Mouse (Mus musculus): ENCODE results near the gene Pigs.
A peak's percentile ranks its signal among the peaks of the same experiment; 100 is the strongest.

The Pigs gene

GRCm38 (mm10) chr11:78327634-78328511 is at the start of gene Pigs:
TSS of gene Pigs (plus strand) at chr11:78328415.
- Histone ChIP-seq H3K27me3 (ENCODE audit: control insufficient read depth, insufficient read depth, low read length, poor library complexity, severe bottlenecking) (no peaks in the 10 kb centered on the region), H3K36me3 (ENCODE audit: control insufficient read depth, insufficient read depth, low read length, poor library complexity, severe bottlenecking) (0 out of 2 replicates have a peak, but pooled peaks cover 1% of the 10 kb centered on the region)
- peak; percentile 96 for DNase-seq (ENCODE audit: low read depth, low spot score)

- DNase-seq (ENCODE audit: low read depth, low spot score), result no peak
- peaks cover 46% of the 10 kb centered on the region for H3K36me3 ChIP-seq (ENCODE audit: control insufficient read depth, insufficient read depth, low read length, poor library complexity, severe bottlenecking)
- no peaks in the 10 kb centered on the region for H3K27me3 ChIP-seq (ENCODE audit: control insufficient read depth, insufficient read depth, low read length, poor library complexity, severe bottlenecking)
Observed at GRCm38 (mm10) chr11:78278853-78279252, 49.4 kb upstream of the Pigs start.

- Histone ChIP-seq H3K27me3 (ENCODE audit: control insufficient read depth, insufficient read depth, low read length, poor library complexity, severe bottlenecking) (no peaks in the 10 kb centered on the region), H3K36me3 (ENCODE audit: control insufficient read depth, insufficient read depth, low read length, poor library complexity, severe bottlenecking) (peaks cover 46% of the 10 kb centered on the region)
- DNase-seq (ENCODE audit: low read depth, low spot score), result no peak
Observed at GRCm38 (mm10) chr11:78279586-78279985, 48.6 kb upstream of the Pigs start.

GRCm38 (mm10) chr11:78289146-78289763 is 39.0 kb upstream of the Pigs start:
- DNase-seq (ENCODE audit: low read depth, low spot score), result no peak
- peaks cover 21% of the 10 kb centered on the region for H3K36me3 ChIP-seq (ENCODE audit: control insufficient read depth, insufficient read depth, low read length, poor library complexity, severe bottlenecking)
- H3K27me3 ChIP-seq (ENCODE audit: control insufficient read depth, insufficient read depth, low read length, poor library complexity, severe bottlenecking), result no peaks in the 10 kb centered on the region

GRCm38 (mm10) chr11:78290654-78291053 is 37.6 kb upstream of the Pigs start, which contains the start of gene BC030499:
TSS of gene BC030499 (plus strand) at chr11:78290841.
- H3K36me3 ChIP-seq (ENCODE audit: control insufficient read depth, insufficient read depth, low read length, poor library complexity, severe bottlenecking), result peaks cover 11% of the 10 kb centered on the region
- H3K27me3 ChIP-seq (ENCODE audit: control insufficient read depth, insufficient read depth, low read length, poor library complexity, severe bottlenecking), result no peaks in the 10 kb centered on the region
- no peak for DNase-seq (ENCODE audit: low read depth, low spot score)

- no peak for DNase-seq (ENCODE audit: low read depth, low spot score)
- H3K27me3 ChIP-seq (ENCODE audit: control insufficient read depth, insufficient read depth, low read length, poor library complexity, severe bottlenecking), result no peaks in the 10 kb centered on the region
- peaks cover 1% of the 10 kb centered on the region for H3K36me3 ChIP-seq (ENCODE audit: control insufficient read depth, insufficient read depth, low read length, poor library complexity, severe bottlenecking)
Observed at GRCm38 (mm10) chr11:78294585-78294984, 33.6 kb upstream of the Pigs start.

GRCm38 (mm10) chr11:78300917-78301316 is 27.3 kb upstream of the Pigs start:
- no peaks in the 10 kb centered on the region for H3K36me3 ChIP-seq (ENCODE audit: control insufficient read depth, insufficient read depth, low read length, poor library complexity, severe bottlenecking)
- DNase-seq (ENCODE audit: low read depth, low spot score), result no peak
- no peaks in the 10 kb centered on the region for H3K27me3 ChIP-seq (ENCODE audit: control insufficient read depth, insufficient read depth, low read length, poor library complexity, severe bottlenecking)

- DNase-seq (ENCODE audit: low read depth, low spot score), result peak; percentile 92
- no peaks in the 10 kb centered on the region for H3K36me3 ChIP-seq (ENCODE audit: control insufficient read depth, insufficient read depth, low read length, poor library complexity, severe bottlenecking)
- H3K27me3 ChIP-seq (ENCODE audit: control insufficient read depth, insufficient read depth, low read length, poor library complexity, severe bottlenecking), result no peaks in the 10 kb centered on the region
Observed at GRCm38 (mm10) chr11:78301357-78302084, 26.7 kb upstream of the Pigs start, which contains the start of gene Spag5. TSS of gene Spag5 (plus strand) at chr11:78301529.

GRCm38 (mm10) chr11:78305272-78305671 is 22.9 kb upstream of the Pigs start:
- DNase-seq (ENCODE audit: low read depth, low spot score), result no peak
- Histone ChIP-seq H3K36me3 (ENCODE audit: control insufficient read depth, insufficient read depth, low read length, poor library complexity, severe bottlenecking) (no peaks in the 10 kb centered on the region), H3K27me3 (ENCODE audit: control insufficient read depth, insufficient read depth, low read length, poor library complexity, severe bottlenecking) (no peaks in the 10 kb centered on the region)

GRCm38 (mm10) chr11:78310861-78311511 is 17.2 kb upstream of the Pigs start:
- H3K27me3 ChIP-seq (ENCODE audit: control insufficient read depth, insufficient read depth, low read length, poor library complexity, severe bottlenecking), result no peaks in the 10 kb centered on the region
- no peaks in the 10 kb centered on the region for H3K36me3 ChIP-seq (ENCODE audit: control insufficient read depth, insufficient read depth, low read length, poor library complexity, severe bottlenecking)
- peak; percentile 46 for DNase-seq (ENCODE audit: low read depth, low spot score)

- Histone ChIP-seq H3K27me3 (ENCODE audit: control insufficient read depth, insufficient read depth, low read length, poor library complexity, severe bottlenecking) (no peaks in the 10 kb centered on the region), H3K36me3 (ENCODE audit: control insufficient read depth, insufficient read depth, low read length, poor library complexity, severe bottlenecking) (no peaks in the 10 kb centered on the region)
- DNase-seq (ENCODE audit: low read depth, low spot score), result no peak
Observed at GRCm38 (mm10) chr11:78313662-78314061, 14.6 kb upstream of the Pigs start.

GRCm38 (mm10) chr11:78318411-78318810 is 9.8 kb upstream of the Pigs start:
- no peak for DNase-seq (ENCODE audit: low read depth, low spot score)

GRCm38 (mm10) chr11:78322076-78322831 is 6.0 kb upstream of the Pigs start:
- Histone ChIP-seq H3K27me3 (ENCODE audit: control insufficient read depth, insufficient read depth, low read length, poor library complexity, severe bottlenecking) (no peaks in the 10 kb centered on the region; the same call in 1 of the 2 replicates), H3K36me3 (ENCODE audit: control insufficient read depth, insufficient read depth, low read length, poor library complexity, severe bottlenecking) (no peaks in the 10 kb centered on the region)
- DNase-seq (ENCODE audit: low read depth, low spot score), result no peak

More at GRCm38 (mm10) chr11:78318411-78318810, 9.8 kb upstream of the Pigs start:
- Histone ChIP-seq H3K36me3 (ENCODE audit: control insufficient read depth, insufficient read depth, low read length, poor library complexity, severe bottlenecking) (no peaks in the 10 kb centered on the region), H3K27me3 (ENCODE audit: control insufficient read depth, insufficient read depth, low read length, poor library complexity, severe bottlenecking) (no peaks in the 10 kb centered on the region; the same call in 1 of the 2 replicates)

- no peaks in the 10 kb centered on the region for H3K36me3 ChIP-seq (ENCODE audit: control insufficient read depth, insufficient read depth, low read length, poor library complexity, severe bottlenecking)
- DNase-seq (ENCODE audit: low read depth, low spot score), result peak; percentile 90
- H3K27me3 ChIP-seq (ENCODE audit: control insufficient read depth, insufficient read depth, low read length, poor library complexity, severe bottlenecking), result no peaks in the 10 kb centered on the region; the same call in 1 of the 2 replicates
Observed at GRCm38 (mm10) chr11:78322860-78323259, 5.4 kb upstream of the Pigs start, which contains the start of gene Aldoc. TSS of gene Aldoc (plus strand) at chr11:78322968.
